15 mouse cellular contexts compared by ENCODE assay signal in the genomic region with DNA sequence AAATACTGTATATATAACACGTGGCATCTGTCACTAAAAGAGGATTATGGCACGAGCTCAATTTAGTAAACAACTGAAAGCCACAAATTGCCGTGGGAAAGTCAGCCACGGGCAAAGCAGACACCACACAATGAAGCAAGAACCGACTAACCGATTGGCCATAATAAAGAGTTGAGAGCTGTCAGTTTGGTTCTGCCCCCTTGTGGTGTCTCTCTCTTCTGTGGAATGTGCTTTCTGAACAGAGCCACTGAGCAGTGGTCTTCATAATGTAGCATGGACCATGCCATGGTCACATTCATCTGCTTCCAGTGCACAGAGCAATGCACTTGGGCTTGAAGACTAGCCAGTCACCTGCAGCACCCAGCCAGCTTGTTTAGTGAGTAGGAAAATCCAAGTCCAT.
DNase-seq lines count a peak whose midpoint lies in the region; TF ChIP-seq lines count a peak whose summit lies in the region.
"Had no signal": no experiment of that assay in that cellular context is flagged by ENCODE, and none has a peak within 500 bp of the region (broad histone marks: within the 10 kb centered on the region; RNA-seq: fewer than 3 reads in every experiment).

No protein-coding gene starts in this region.

- H3K4me1 ChIP-seq in cerebellum, adult 2 months (ENCODE audit: control insufficient read depth, insufficient read depth, low read length): no peaks in the 10 kb centered on the region
- H3K4me1 ChIP-seq: heart, embryonic 15.5 days had no signal

- H3K4me3 ChIP-seq in cerebellum, adult 2 months (replicated peaks; ENCODE audit: insufficient read depth, low read depth, low read length): no peak overlapping the region
- H3K4me3 ChIP-seq in left cerebral cortex, adult 2 months: no peak overlapping the region
- H3K4me3 ChIP-seq: erythroblast, embryonic 14.5 days; heart, embryonic 15.5 days; myocyte had no signal

- intact Hi-C loops in left cerebral cortex, adult 2 months (cut with DNase I): loop anchor here (5.0 kb wide), 2 partner anchors 74 to 419 kb away; no protein-coding TSS in a partner anchor
- intact Hi-C loops in gastrocnemius, postnatal 36 days (cut with DNase I): loop anchor here (5.0 kb wide), 3 partner anchors 79 to 424 kb away; partner anchors contain the start of gene Avpr1a

- 60% methylated on average over 6 of the region's 6 CpGs for WGBS in cerebellum, adult 2 months

- no peak for TF ChIP-seq CTCF in cerebellum, adult 2 months (IDR thresholded peaks at IDR 0.05; ENCODE audit: borderline replicate concordance, insufficient read depth, low read depth, low read length)
- TF ChIP-seq CTCF in left cerebral cortex, adult 2 months (IDR thresholded peaks at IDR 0.05): peak; percentile 35
- peak; percentile 28; the same call in 1 of the 2 replicates for TF ChIP-seq CTCF in brain, embryonic 14.5 days (IDR thresholded peaks at IDR 0.05; ENCODE audit: borderline replicate concordance, extremely low read depth, insufficient read depth, insufficient read length)

- no peak overlapping the region for H3K27ac ChIP-seq in cerebellum, adult 2 months (ENCODE audit: insufficient read depth, low read length)
- no peak overlapping the region for H3K27ac ChIP-seq in left cerebral cortex, adult 2 months
- H3K27ac ChIP-seq: heart, embryonic 15.5 days; hindbrain, embryonic 14.5 days had no signal

- TF ChIP-seq POLR2A in cerebellum, adult 2 months (IDR thresholded peaks at IDR 0.05; ENCODE audit: borderline replicate concordance, insufficient read depth, low read length): no peak
- TF ChIP-seq POLR2A in brain, embryonic 14.5 days (IDR thresholded peaks at IDR 0.05; ENCODE audit: borderline replicate concordance, extremely low read depth, insufficient read depth, insufficient read length, poor library complexity, severe bottlenecking): no peak

- H3K27me3 ChIP-seq in cerebellum, adult 2 months (ENCODE audit: control insufficient read depth, insufficient read depth, low read length): no peaks in the 10 kb centered on the region
- H3K27me3 ChIP-seq: heart, embryonic 15.5 days had no signal

- peak; percentile 20 to 26 for DNase-seq in cerebellum, postnatal 10 days
- DNase-seq in cerebellum, adult 2 months: no peak
- DNase-seq in left cerebral cortex, adult 2 months (ENCODE audit: extremely low spot score in 1 of 2, low spot score in 2 of 2): no peak
- no peak for DNase-seq in left cerebral cortex, adult 18-20 months (ENCODE audit: low spot score in 2 of 2)
- peak; percentile 68 for DNase-seq in A20 (ENCODE audit: low read depth, low spot score)
- peak; percentile 34 for DNase-seq in brain, embryonic 14.5 days (ENCODE audit: low read depth)
- no peak for DNase-seq in gastrocnemius, postnatal 36 days
- DNase-seq in ovary, postnatal 36 days (ENCODE audit: low spot score): no peak
- DNase-seq: cerebellum, adult 18-20 months; kidney, adult 9 months; thymus, postnatal 25 days had no signal

Comparison
In these comparisons a context has a peak if more than half of its experiments do, and no peak if none do; other contexts are left out.
1. DNase-seq: peak in cerebellum, postnatal 10 days (2 of 2), A20 (single experiment) and brain, embryonic 14.5 days (single experiment); none in cerebellum, adult 2 months (0 of 2), left cerebral cortex, adult 2 months (0 of 2), left cerebral cortex, adult 18-20 months (0 of 2), gastrocnemius, postnatal 36 days (0 of 2) and ovary, postnatal 36 days (single experiment).